Mouse (Mus musculus) lung, embryonic 15.5 days (tissue): Measurements from ENCODE around the gene Myl9. TPM values are rescaled to one million over a fixed set of nuclear protein-coding genes. Genes with fewer than 3 reads are reported as not detected.

Source experiments
- ATAC-seq: fragments of 200-750 bp; cut with Nextera tagmentation; 2 replicates; pipeline ENCODE4 v1.8.0; 2017; ENCODE audit warnings: moderate number of reproducible peaks, borderline replicate concordance; ENCODE audit not compliant: low FRiP score, low TSS enrichment; ENCODE audit errors: extremely low read depth
- H3K27ac ChIP-seq: fragments of 300-500 bp; sonication (generic); 2 replicates; pipeline ENCODE4 v1.5.1; 2015; ENCODE audit warnings: moderate library complexity, mild to moderate bottlenecking, inconsistent platforms
- H3K27me3 ChIP-seq: fragments of 300-500 bp; sonication (generic); 2 replicates; pipeline ENCODE4 v1.6.1; 2015; ENCODE audit warnings: inconsistent platforms
- H3K36me3 ChIP-seq: fragments of 300-500 bp; sonication (generic); 2 replicates; pipeline ENCODE4 v1.6.1; 2015; ENCODE audit warnings: inconsistent platforms
- H3K4me1 ChIP-seq: fragments of 300-500 bp; sonication (generic); 2 replicates; pipeline ENCODE4 v1.6.1; 2015; ENCODE audit warnings: inconsistent platforms
- H3K4me2 ChIP-seq: fragments of 300-500 bp; sonication (generic); 2 replicates; pipeline ENCODE4 v1.6.1; 2015; ENCODE audit warnings: inconsistent platforms, mild to moderate bottlenecking, moderate library complexity
- H3K4me3 ChIP-seq: fragments of 300-500 bp; sonication (generic); 2 replicates; pipeline ENCODE4 v1.5.1; 2015; ENCODE audit warnings: mild to moderate bottlenecking, inconsistent platforms
- H3K9ac ChIP-seq: fragments of 300-500 bp; sonication (generic); 2 replicates; pipeline ENCODE4 v1.6.1; 2015; ENCODE audit warnings: inconsistent platforms
- H3K9me3 ChIP-seq: fragments of 300-500 bp; sonication (generic); 2 replicates; pipeline ENCODE4 v1.6.1; 2016; ENCODE audit warnings: inconsistent platforms
- WGBS: fragments of 180-500 bp; shearing (Covaris S2); methylation state at CpG from one replicate; pipeline ENCODE4 v1.1.7; 2015; 5-methylcytosine and 5-hydroxymethylcytosine counted together
- polyA plus RNA-seq: library from polyadenylated mRNA; unstranded; fragments of >200 nt; fragmentation: Nextera tagmentation; extraction: Ambion mirVana; gene quantifications from 2 replicates; pipeline ENCODE4 v1.2.1, GENCODE M21; 2015

Myl9 gene
- polyA plus RNA-seq = 443 and 454 TPM in 2 replicates

GRCm38 (mm10) chr2:156774738-156775454, at the start of gene Myl9:
Gene Myl9, plus strand, starts transcription at chr2:156775420.
- Histone ChIP-seq H3K4me2 (peak within 1 kb of the TSS; percentile 60), H3K27ac (peak within 1 kb of the TSS; percentile 94), H3K4me1 (peaks cover 49% of the 10 kb centered on the region), H3K9ac (peak within 1 kb of the TSS; percentile 39), H3K36me3 (no peaks in the 10 kb centered on the region), H3K4me3 (peak within 1 kb of the TSS; percentile 38), H3K27me3 (no peaks in the 10 kb centered on the region), H3K9me3 (no peaks in the 10 kb centered on the region)
- WGBS = 4% methylated on average over 27 of the region's 28 CpGs
- ATAC-seq = peak; percentile 90

- H3K4me1 ChIP-seq = peaks cover 70% of the 10 kb centered on the region
- peak overlapping the region; percentile 14; the same call in 1 of the 2 replicates for H3K4me2 ChIP-seq
- ATAC-seq = no peak
- peak overlapping the region; percentile 51 for H3K27ac ChIP-seq
- no peak overlapping the region for H3K9ac ChIP-seq
- no peaks in the 10 kb centered on the region for H3K36me3 ChIP-seq
- no peak overlapping the region for H3K4me3 ChIP-seq
- no peaks in the 10 kb centered on the region for H3K9me3 ChIP-seq
- no peaks in the 10 kb centered on the region for H3K27me3 ChIP-seq
- WGBS = 16% methylated on average over 7 of the region's 7 CpGs
Observed at GRCm38 (mm10) chr2:156726344-156726743, 48.9 kb upstream of the Myl9 start.

- H3K4me3 ChIP-seq = no peak overlapping the region
- H3K27ac ChIP-seq = peak overlapping the region; percentile 51
- WGBS = 40% methylated on average over 3 of the region's 3 CpGs
- H3K9me3 ChIP-seq = no peaks in the 10 kb centered on the region
- H3K36me3 ChIP-seq = no peaks in the 10 kb centered on the region
- H3K27me3 ChIP-seq = no peaks in the 10 kb centered on the region
- H3K4me2 ChIP-seq = no peak overlapping the region
- no peak overlapping the region for H3K9ac ChIP-seq
- H3K4me1 ChIP-seq = peaks cover 72% of the 10 kb centered on the region
- no peak for ATAC-seq
Observed at GRCm38 (mm10) chr2:156726878-156727277, 48.3 kb upstream of the Myl9 start.

DNA sequence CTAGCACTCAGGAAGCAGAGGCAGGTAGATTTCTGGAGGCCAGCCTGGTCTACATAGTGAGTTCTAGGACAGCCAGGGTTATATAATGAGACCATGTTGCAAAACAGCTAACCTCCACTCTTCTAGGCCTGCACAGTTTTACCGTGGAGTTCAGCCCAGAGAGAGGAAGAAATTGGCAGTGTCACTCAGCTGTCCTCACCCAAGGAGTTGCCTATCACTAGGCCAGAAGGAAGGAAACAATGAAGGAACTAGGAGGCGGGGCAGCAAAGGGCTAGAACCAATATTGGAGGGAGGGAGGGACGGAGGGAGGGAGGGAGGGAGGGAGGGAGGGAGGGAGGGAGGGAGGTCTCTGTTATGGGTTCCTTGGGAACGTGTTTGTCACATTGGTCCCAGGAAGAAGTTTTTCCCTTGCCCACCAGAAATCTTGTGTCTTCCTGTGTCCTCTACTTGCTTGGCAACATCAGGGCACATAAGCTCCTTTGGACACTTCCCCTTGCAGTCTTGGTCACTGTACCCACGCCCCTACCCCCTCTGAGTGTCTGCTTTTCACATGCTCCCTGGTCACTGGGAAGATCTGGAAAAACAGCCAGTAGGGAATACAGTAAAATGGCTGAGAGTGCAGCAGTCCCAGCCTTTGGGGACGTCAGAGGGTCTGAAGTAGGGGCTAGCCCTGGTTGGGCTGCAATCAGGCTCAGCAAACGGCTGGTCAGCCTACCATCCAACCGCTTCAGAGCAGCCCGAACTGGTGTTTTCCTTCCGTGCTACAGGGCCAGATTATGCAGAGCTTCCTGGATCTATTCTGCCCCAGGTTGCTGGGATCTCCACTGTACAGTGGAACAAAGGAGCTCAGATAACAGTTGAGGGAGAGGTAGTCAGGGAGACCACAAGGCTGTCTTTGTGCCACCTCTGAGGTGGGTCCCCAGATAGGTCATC, 45.4 kb upstream of the Myl9 start:
- Histone ChIP-seq H3K4me1 (peaks cover 56% of the 10 kb centered on the region), H3K9me3 (no peaks in the 10 kb centered on the region), H3K36me3 (no peaks in the 10 kb centered on the region), H3K4me3 (peak overlapping the region; percentile 14; the same call in 1 of the 2 replicates), H3K27me3 (no peaks in the 10 kb centered on the region), H3K4me2 (peak overlapping the region; percentile 42), H3K9ac (no peak overlapping the region), H3K27ac (peak overlapping the region; percentile 71)
- 29% methylated on average over 8 of the region's 10 CpGs for WGBS
- peak; percentile 25; the same call in 1 of the 2 replicates for ATAC-seq

DNA sequence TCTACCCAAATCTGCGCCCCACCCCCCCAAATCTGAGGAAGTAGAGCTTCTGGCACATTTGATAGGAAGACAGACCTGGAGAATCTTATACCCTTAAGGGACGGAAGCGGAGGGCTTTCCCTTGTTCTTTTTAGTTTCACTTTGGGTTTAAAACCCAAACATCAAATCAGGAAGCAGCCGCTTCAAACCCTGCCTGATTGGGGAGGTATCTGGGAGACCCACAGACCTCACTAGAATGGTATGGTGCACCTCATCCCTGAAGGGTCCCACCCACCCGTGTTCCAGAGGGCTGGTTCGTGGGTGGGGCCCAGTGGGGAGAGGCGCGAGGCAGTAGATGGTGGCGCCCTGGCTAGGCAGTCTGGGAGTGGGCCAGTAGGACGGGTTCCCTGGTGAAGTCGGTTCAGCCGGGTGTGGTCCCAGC, 44.7 kb upstream of the Myl9 start:
- Histone ChIP-seq H3K27me3 (no peaks in the 10 kb centered on the region), H3K4me3 (peak overlapping the region; percentile 14; the same call in 1 of the 2 replicates), H3K4me1 (peaks cover 52% of the 10 kb centered on the region), H3K27ac (peak overlapping the region; percentile 71), H3K9ac (no peak overlapping the region), H3K36me3 (no peaks in the 10 kb centered on the region), H3K9me3 (no peaks in the 10 kb centered on the region), H3K4me2 (peak overlapping the region; percentile 42)
- no peak for ATAC-seq
- 68% methylated on average over 12 of the region's 12 CpGs for WGBS

DNA sequence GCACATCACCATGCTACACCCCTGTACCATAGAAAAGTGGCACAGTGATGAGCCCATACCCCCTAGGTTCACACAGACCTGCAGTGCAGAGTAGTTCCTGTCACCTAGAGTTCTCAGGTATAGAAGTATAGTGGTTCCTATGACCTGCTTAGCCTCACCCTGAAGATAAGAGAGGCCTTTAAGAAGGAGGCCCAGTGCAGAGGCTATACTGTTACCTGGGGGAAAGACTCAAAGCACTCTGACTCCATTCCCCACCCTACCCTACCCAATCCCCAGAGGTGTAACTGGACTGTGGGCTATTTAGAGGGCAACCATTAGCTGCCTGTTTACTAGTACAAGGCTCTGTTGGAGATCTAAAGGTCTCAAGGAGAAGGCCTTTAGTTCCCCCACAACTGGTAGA, 43.6 kb upstream of the Myl9 start:
- Histone ChIP-seq H3K36me3 (no peaks in the 10 kb centered on the region), H3K9ac (no peak overlapping the region), H3K27ac (no peak overlapping the region), H3K4me1 (peaks cover 51% of the 10 kb centered on the region), H3K4me3 (no peak overlapping the region), H3K4me2 (no peak overlapping the region), H3K9me3 (no peaks in the 10 kb centered on the region), H3K27me3 (no peaks in the 10 kb centered on the region)
- ATAC-seq = no peak

- peak; percentile 43 for ATAC-seq
- H3K4me3 ChIP-seq = no peak overlapping the region
- no peaks in the 10 kb centered on the region for H3K9me3 ChIP-seq
- H3K27me3 ChIP-seq = no peaks in the 10 kb centered on the region
- H3K4me1 ChIP-seq = peaks cover 51% of the 10 kb centered on the region
- no peaks in the 10 kb centered on the region for H3K36me3 ChIP-seq
- H3K27ac ChIP-seq = no peak overlapping the region
- 46% methylated on average over 6 of the region's 6 CpGs for WGBS
- H3K4me2 ChIP-seq = no peak overlapping the region
- H3K9ac ChIP-seq = no peak overlapping the region
Observed at GRCm38 (mm10) chr2:156732109-156732508, 43.1 kb upstream of the Myl9 start.

DNA sequence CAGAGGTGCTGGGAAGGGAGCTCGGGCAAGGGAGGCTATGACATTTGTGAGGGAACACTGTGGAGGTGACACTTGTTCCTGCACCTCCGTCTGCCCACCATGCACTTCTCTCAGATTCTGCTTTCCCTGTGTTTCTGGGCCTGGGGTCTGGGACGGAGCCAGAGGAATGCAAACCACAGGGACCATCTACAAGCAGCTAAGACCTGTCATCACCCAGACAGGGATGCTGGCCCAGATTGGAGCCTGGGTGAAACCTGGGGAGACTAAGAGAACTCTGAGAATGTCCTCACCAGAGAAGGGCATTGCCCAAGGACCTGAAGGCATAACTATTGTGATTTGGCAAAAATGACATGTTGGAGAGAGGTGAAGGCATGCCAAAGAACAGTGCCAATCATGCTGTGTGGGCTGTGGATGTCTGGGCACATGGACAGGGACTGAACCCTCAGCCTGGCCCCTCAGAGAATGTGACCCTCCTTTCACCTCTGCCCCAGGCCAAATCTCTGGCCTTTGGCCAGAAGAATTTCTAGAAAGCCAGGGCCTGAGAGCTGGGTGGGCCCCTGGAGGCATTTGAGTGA, 39.4 kb upstream of the Myl9 start:
- no peaks in the 10 kb centered on the region for H3K27me3 ChIP-seq
- no peaks in the 10 kb centered on the region for H3K9me3 ChIP-seq
- peaks cover 29% of the 10 kb centered on the region for H3K4me1 ChIP-seq
- H3K4me3 ChIP-seq = no peak overlapping the region
- no peak for ATAC-seq
- no peak overlapping the region for H3K9ac ChIP-seq
- no peaks in the 10 kb centered on the region for H3K36me3 ChIP-seq
- no peak overlapping the region for H3K4me2 ChIP-seq
- 64% methylated on average over 3 of the region's 3 CpGs for WGBS
- no peak overlapping the region for H3K27ac ChIP-seq

DNA sequence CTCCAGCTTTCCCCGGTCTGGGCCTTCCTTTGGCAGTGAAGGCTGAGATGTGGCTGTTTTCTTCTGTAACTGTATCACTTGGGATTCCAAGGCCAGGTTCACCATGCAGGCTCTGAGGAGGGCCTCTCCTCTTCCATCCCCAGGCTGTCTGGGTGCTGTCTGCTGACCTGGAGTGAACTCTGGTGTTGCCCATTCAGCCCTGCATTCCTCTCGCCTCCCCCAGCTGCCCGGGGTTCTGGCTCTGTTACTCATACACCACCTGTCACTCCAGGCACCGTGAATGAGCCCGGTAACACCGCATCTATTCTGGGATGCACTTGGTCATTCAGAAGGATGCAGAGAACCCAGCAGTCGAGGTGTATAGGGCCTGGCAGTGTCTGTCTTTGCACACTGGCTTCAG, 38.4 kb upstream of the Myl9 start:
- Histone ChIP-seq H3K9ac (no peak overlapping the region), H3K4me1 (peaks cover 38% of the 10 kb centered on the region), H3K27me3 (no peaks in the 10 kb centered on the region), H3K4me2 (no peak overlapping the region), H3K9me3 (no peaks in the 10 kb centered on the region), H3K4me3 (no peak overlapping the region), H3K27ac (no peak overlapping the region), H3K36me3 (no peaks in the 10 kb centered on the region)
- WGBS = 24% methylated on average over 7 of the region's 7 CpGs
- no peak for ATAC-seq

DNA sequence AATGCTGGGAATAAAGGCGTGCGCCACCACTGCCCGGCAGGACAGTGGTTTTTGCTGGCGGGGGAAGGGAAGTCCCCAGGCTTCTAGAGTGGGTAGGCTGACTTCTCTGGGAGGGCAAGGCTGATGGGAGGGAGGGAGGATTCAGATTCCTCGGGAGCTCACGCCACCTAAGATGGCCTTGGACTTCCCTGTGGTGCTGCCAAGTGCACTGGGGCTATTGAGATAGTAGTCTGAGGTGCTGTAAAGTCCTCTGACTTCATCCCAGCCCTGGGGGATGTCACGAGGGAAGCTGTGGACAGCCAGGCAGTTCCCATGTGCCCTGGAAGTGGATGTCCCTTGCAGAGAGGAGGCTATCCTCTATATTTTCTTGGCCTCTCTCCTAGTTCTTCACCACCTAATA, 37.2 kb upstream of the Myl9 start:
- H3K27me3 ChIP-seq = no peaks in the 10 kb centered on the region
- peaks cover 38% of the 10 kb centered on the region for H3K4me1 ChIP-seq
- no peak for ATAC-seq
- H3K9ac ChIP-seq = no peak overlapping the region
- H3K4me2 ChIP-seq = no peak overlapping the region
- H3K27ac ChIP-seq = no peak overlapping the region
- H3K9me3 ChIP-seq = no peaks in the 10 kb centered on the region
- H3K4me3 ChIP-seq = no peak overlapping the region
- WGBS = 66% methylated on average over 7 of the region's 7 CpGs
- H3K36me3 ChIP-seq = no peaks in the 10 kb centered on the region

GRCm38 (mm10) chr2:156741265-156741664, 34.0 kb upstream of the Myl9 start:
- ATAC-seq = no peak
- H3K4me3 ChIP-seq = no peak overlapping the region
- H3K27me3 ChIP-seq = no peaks in the 10 kb centered on the region
- H3K4me2 ChIP-seq = no peak overlapping the region
- whole genome bisulfite sequencing = 70% methylated on average over 9 of the region's 9 CpGs
- H3K9me3 ChIP-seq = no peaks in the 10 kb centered on the region
- peaks cover 28% of the 10 kb centered on the region for H3K4me1 ChIP-seq
- peaks cover 3% of the 10 kb centered on the region for H3K36me3 ChIP-seq
- no peak overlapping the region for H3K27ac ChIP-seq
- no peak overlapping the region for H3K9ac ChIP-seq
